Mouse (Mus musculus) adrenal gland, adult (tissue): ENCODE data around the gene H2-Ob.

ENCODE experiments used
- DNase-seq, 2 experiments: peaks; one replicate each; pipeline ENCODE4 v3.0.0; 2022 to 2023; ENCODE audit warnings: low spot score in 1 of 2; ENCODE audit not compliant: inconsistent age in 2 of 2

The H2-Ob gene

DNA sequence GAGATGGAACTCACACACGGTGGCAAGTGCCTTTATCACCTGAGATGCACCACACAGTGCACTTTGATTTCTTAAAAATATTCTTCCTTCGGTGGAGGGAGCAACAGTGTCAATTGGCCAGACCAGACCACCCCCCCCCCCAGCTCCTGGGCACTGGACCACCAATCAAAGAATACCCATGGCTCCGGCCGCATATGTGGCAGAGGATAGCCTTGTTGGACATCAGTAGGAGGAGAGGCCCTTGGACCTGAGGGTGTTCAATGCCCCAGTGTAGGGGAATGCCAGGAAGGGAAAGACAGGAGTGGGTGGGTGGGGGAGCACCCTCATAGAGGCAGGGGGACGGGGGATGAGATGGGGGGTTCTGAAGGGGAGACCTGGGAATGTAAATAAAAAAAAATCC is 32.0 kb upstream of the H2-Ob start:
- peak in 1 of 2 experiments; percentile 1 for DNase-seq

DNA sequence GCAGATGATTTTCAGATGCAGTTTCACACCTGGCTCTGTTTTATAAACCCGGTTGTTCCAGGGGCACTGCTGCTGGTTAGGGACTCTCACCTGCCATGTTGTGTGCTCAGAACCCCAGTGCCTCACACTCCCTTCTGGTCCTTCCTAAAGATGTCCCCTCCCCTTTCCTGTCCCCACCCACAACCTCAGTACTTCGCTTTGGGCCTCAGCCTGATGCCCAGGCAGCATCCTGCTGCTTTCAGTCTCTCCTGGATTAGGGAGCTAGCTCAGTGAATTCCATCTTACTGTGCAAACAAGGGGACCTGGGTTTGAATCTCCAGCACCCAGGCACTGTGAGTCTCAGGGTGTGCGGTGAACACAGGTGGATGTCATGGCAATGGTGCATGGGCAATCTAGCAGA is 31.2 kb upstream of the H2-Ob start:
- peak in 1 of 2 experiments; percentile 27 for DNase-seq

DNA sequence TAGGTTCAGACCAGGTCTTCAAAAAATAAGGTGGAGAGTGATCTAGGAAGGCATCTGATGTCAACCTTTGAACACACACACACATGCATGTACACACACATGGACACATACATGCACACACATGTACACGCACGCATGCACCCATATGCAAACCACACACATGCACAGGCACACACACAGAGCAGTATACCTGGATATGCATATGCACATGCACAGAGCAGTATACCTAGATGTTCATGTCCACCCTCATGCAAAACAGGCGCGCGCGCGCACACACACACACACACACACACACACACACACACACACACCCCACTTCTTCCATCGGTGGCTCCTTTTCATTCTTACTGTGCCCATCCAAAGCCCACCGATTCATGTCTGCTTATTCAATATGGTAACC is 30.8 kb upstream of the H2-Ob start:
- DNase-seq, result no peak

DNA sequence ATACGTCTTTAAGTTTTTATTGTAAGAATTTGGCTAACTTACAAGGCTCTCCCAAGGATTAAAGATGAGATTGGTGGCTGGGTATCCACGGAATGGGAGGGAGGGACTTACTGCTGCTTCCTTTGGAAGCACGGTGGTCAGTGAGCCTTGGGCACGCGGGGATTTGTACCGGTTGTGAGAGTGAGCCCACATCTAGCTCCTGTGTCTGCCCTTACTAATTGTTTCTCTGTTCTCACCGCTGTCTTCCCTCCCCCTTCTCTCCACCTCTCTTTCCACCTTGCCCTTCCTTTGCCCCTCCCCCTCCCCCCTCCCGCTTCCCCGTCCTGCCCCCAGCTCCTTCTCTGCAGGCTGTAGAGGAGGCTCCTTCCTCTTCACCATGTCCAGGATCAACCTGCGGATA is 30.3 kb upstream of the H2-Ob start:
- DNase-seq, result peak in 1 of 2 experiments; percentile 16

DNA sequence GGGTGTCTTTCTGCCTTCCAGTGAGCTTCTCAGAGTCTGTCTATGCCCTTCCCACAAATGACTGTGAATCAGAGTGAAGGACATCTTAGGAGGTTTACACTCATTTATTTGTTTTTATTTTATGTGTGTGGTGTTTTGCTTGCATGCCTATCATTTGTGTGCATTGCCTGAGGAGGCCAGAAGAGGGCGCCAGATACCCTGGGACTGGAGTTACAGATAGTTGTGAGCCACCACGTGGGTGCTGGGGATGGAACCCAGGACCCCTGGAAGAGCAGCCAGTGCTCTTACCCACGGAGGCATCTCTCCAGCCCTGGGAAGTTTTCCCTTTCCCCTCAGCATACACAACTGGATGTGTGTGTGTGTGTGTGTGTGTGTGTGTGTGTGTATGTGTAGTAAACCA is 29.0 kb upstream of the H2-Ob start:
- peak; percentile 23 to 49 for DNase-seq

DNA sequence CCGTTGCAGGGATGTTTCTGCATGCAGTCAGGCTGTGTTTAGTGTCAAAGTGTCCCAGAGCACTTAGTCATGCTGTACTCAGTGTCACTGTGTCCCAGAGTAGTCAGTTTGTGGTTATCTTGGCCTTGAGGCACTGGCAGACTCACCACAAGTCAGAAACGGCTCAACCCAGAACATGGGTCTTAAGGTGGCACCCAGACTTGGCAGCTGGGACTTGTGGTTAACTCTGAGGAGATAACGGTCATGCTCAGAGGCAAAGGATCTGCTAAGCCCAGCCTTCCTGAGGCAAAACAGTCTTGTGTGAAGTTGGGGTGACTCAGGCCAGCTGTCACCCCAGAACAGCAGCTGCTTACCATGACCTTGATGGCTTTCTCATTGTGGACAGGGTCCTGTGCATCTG is 28.1 kb upstream of the H2-Ob start:
- peak; percentile 88 to 89 for DNase-seq

DNA sequence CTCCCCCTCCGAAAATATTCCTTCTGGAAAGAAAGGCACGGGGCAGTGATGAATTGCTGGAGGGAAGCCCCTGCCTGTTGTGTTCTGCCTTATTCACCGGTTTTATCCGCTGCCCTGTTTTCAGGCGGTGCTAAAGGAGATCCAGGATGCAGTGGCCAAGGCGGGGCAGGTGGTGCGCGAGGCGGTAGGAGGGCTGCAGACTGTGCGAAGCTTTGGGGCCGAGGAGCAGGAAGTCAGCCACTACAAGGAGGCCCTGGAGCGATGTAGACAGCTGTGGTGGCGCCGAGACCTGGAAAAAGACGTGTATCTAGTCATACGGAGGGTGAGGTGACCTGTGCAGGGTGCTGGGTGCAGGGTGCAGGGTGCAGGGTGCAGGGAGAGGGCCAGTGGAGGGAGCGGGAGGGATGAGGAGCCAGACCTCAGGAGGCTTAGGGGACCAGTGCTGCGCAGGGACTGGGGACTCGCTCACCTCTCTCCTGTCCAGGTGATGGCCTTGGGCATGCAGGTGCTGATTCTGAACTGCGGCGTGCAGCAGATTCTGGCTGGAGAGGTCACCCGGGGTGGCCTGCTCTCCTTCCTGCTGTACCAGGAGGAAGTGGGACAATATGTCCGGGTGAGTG is 26.8 kb upstream of the H2-Ob start:
- DNase-seq, result peak; percentile 14 to 27

DNA sequence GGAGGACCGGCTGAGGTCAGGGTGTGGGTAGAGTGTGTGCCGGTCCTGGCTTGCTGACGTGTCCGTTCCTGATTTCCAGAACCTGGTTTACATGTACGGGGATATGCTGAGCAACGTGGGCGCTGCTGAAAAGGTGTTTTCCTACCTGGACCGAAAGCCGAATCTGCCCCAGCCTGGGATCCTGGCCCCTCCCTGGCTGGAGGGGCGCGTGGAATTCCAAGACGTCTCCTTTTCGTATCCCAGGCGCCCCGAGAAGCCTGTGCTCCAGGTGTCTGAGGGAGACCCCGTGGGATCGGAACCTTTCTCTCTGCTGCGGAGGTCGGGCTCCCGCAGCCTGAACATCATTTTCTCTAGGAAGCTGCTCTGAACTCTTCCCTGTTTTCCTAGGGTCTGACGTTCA is 24.8 kb upstream of the H2-Ob start:
- DNase-seq, result peak in 1 of 2 experiments; percentile 21

DNA sequence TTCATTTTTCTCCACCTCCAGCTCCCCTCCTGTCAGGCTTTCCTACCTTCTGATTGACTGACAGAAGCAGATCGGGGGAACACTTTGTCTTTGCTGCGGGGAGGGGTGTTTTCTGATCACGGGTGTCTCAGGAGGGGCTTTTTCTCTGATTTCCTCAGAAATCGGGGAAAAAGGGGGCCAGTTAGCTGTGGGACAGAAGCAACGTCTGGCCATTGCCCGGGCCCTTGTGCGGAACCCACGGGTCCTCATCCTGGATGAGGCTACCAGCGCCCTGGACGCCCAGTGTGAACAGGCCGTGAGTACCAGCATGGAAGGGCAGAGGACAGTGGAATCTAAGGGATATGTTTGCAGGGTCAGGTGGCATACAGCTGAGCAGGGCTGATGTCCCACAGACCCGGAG is 23.5 kb upstream of the H2-Ob start:
- peak in 1 of 2 experiments; percentile 16 for DNase-seq

DNA sequence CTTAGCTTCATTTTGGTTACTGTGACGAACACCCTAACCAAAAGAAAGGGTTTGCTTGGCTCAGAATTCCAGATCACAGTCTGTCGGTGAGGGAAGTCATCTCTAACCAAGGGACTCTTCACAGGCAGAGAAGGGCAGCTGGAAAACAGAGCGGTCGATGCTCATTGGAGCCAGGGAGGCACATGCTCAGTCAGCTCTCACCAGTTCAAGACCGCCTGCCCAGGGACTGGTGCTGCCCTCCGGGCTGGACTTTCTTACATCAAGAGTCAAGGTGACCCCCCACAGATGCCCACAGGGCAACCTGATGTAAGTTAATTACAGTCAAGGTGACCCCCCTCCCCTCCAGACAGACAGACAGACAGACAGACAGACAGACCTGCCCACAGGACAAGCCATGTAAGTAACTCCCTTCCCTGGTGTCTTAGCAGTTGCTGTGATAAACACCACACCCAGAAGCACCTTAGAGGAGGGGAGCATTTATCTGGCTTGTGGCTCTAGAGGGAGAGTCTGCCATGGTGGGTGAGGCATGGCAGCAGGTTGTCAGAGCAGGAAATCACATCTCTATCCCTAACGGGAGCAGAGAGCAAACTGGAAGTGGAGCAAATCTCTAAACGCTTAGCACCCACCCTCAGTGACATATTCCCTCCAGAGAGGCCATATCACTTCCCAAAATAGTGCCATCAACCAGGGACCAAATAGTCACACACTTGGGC is 21.3 kb upstream of the H2-Ob start:
- peak; percentile 1 to 17 for DNase-seq

DNA sequence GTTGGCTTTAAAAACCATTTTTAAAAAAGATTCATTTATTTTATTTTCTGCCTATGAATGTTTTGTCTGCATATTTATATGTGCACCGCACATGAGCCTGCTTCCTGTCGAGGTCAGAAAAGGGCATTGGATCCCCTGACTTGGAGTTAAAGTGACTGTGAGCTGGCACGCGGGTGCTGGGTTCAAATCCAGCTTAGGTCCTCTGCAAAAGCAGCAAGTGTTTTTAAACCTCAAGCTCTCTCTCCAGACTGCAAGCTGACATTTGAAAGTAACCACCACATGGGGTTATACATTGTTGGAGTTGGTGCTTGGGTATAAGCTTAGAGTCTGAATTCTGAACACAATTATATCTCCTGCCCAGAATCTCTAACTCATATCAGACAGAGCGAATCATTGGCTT is 20.7 kb upstream of the H2-Ob start:
- DNase-seq, result peak; percentile 3 to 21

DNA sequence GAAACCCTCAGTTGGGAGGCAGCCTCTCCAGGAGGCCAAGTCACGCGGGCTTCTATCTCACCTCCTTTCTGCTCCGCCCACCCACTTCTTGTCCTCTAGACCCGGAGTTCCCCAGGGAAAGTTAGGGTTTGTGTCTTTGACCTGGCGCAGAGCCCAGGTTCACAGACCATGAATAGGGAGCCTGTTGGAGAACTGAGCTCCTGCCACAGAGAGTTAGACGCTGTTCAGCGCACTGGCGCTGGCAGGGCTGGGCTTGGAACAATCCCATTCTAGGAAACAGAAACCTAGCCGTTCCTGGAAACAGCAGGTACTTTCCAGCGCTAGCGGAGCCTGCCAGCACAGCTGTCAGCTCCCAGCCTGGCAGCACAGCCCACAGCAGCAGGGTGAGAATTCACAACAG is 20.0 kb upstream of the H2-Ob start:
- peak; percentile 61 to 88 for DNase-seq

DNA sequence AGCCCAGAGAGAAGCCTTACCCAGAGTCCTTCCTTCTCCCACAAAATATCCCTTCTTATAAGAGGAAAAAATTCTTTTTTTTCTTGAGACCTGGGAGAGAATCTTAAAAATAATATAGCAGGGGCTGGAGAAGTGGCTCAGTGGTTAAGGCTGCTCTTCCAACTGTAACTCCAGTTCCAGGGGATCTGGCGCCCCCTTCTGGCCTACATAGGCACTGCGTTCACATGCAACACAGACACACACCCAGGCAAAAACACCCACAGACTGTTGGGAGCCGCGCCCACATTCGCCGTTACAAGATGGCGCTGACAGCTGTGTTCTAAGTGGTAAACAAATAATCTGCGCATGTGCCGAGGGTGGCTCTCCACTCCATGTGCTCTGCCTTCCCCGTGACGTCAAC is 19.6 kb upstream of the H2-Ob start:
- peak; percentile 59 to 82 for DNase-seq

DNA sequence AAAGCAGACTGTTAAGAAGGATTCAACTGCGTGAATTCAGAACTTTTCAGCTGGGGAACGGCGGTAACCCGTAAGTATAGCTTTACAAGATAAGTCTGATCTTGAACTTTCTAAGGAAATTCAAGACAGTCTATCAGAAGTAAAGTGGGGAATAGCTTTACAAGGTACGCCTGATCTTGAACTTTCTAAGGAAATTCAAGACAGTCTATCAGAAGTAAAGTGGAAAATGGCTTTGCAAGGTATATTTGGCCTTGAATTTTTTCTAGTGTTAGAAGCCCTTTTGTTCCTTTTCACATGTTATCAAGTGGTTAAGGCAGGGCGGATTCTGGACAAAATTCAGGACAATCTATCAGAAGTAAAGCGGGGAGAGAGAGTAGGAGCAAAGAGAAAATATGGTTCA is 18.9 kb upstream of the H2-Ob start:
- DNase-seq, result peak in 1 of 2 experiments; percentile 87

DNA sequence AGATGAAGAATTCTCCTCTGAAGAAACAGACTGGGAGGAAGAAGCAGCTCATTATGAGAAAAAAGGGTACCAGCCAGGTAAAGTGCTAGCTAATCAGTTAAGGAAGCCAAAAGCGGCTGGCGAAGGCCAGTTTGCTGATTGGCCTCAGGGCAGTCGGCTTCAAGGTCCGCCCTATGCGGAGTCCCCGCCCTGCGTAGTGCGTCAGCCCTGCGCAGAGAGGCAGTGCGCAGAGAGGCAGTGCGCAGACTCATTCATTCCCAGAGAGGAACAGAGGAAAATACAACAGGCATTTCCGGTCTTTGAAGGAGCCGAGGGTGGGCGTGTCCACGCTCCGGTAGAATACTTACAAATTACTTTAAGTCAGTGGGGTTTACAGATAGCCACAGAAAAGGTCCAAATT is 18.3 kb upstream of the H2-Ob start:
- DNase-seq, result peak in 1 of 2 experiments; percentile 34

DNA sequence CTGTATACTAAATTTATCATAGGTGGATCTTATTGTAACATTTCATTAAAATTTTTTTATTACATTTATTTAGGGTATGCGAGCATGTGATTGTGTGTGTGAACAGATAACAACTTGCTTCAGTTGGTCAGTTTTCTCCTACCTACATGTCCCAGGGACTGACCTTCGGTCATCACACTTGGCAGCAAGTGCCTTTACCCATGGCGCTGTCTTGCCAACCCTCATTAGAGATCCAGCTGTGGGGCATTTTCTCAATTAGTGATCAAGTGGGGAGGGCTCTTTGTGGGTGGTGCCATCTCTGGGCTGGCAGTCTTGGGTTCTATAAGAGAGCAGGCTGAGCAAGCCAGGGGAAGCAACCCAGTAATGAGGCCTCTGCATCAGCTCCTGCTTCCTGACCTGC is 13.9 kb upstream of the H2-Ob start:
- peak in 1 of 2 experiments; percentile 12 for DNase-seq

DNA sequence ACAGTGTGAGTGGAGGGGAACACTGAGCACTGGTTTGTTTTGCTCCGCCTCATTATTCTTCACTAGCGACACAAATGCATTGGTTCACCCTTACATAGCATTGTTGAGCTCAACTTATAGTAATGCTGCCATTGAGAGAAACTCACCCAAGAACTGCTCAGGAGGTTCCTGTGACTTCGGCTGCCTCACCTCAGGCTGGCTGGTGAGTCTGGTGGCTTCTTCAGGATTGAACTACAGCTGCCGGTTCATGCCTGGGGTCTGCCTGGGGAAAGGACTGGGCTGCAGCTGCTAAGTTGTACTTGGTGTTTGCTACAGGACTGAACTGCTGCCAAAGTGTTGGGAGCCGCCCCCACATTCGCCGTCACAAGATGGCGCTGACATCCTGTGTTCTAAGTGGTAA is 13.3 kb upstream of the H2-Ob start:
- peak in 1 of 2 experiments; percentile 10 for DNase-seq

DNA sequence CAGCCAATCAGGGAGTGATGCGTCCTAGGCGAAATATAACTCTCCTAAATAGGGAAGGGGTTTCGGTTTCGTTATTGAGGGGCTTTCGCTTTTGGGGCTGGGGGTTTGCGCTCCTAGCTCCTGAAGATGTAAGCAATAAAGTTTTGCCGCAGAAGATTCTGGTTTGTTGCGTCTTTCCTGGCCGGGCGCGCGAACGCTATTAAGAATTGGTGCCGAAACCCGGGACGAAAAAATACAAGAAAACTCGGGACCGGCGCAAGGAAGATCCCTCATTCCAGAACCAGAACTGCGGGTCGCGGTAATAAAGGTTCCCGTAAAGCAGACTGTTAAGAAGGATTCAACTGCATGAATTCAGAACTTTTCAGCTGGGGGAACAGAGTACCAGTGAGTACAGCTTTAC is 12.8 kb upstream of the H2-Ob start:
- DNase-seq, result peak in 1 of 2 experiments; percentile 23

DNA sequence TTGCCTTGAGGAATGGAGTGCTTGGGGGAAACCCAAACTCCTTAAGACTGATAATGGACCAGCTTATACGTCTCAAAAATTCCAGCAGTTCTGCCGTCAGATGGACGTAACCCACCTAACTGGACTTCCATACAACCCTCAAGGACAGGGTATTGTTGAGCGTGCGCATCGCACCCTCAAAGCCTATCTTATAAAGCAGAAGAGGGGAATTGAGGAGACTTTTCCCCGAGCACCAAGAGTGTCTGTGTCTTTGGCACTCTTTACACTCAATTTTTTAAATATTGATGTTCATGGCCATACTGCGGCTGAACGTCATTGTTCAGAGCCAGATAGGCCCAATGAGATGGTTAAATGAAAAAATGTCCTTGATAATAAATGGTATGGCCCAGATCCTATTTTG is 7.7 kb upstream of the H2-Ob start:
- DNase-seq, result peak in 1 of 2 experiments; percentile 40

DNA sequence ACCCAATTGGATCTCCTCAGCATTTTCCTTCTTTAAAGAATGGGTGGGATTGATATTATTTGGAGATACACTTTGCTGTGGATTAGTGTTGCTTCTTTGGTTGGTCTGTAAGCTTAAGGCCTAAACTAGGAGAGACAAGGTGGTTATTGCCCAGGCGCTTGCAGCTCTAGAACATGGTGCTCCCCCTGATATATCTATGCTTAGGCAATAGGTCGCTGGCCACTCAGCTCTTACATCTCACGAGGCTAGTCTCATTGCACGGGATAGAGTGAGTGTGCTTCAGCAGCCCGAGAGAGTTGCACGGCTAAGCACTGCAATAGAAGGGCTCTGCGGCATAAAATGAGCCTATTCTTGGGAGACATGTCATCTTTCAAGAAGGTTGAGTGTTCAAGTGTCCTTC is 6.7 kb upstream of the H2-Ob start:
- peak in 1 of 2 experiments; percentile 24 for DNase-seq

DNA sequence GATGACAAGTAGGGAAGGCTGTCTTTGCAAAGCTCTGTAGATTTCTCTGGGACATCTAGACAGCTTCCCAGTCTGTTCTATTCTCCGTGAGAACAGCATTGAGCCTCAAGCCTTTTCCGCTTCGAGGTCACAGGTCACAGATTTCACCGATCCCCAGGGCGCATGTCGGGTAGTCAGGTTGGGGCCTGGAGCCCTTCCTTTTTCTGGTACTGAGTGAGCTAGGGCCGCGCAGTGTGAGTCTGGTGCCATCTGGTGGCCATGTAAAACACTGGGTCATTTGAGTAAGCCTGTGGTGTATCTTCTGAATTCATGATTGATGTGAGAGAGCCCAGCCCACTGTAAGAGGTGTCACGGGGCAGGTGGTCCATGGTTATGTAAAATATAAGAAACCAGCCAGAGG is 3.8 kb upstream of the H2-Ob start:
- peak; percentile 77 to 92 for DNase-seq

DNA sequence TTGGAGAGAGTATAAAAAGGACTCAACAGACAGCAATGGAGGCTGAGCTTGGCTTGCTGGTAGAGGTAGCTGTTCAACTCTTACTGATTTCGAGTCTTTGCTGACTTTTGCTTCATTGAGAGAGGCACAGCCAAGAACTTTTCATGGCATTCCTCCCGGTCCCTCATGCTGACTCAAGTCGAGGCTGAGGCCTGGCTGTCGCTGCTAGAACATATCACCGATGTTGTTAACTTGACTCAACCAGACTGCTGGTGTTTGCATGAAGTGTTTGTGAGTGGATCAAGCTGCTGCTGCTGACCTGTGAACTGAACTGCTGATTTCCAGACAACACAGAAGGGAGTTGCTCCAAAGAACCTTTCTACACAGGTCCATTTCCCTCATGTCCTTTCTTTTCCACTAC is 2.0 kb upstream of the H2-Ob start:
- DNase-seq, result no peak

DNA sequence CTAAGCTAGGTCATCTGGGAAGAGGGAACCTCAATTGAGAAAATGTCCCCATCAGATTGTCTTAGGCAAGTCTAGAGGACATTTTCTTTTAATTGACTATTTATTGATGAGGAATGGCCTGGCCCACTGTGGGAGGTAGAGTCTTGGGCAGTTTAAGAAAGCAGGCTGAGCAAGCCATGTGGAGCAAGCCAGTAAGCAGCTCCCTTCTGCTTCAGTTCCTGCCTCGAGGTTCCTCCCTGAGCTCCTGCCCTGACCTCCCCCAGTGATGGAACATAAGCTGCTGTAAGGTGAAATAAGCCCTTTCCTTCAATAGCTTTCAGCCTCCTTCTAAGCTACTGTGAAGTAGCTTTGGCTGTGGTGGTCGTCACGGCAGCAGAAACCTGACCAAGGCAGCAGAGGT is 962 bp upstream of the H2-Ob start:
- no peak for DNase-seq
